Mouse (Mus musculus) myocyte (in vitro differentiated cells): ENCODE measurements around the gene Prmt9.

Source experiments
- CEBPB ChIP-seq: IDR thresholded peaks from 2 replicates; pipeline ENCODE4 v1.6.1; 2011; ENCODE audit warnings: mild to moderate bottlenecking, moderate library complexity; ENCODE audit not compliant: poor library complexity, insufficient read depth, severe bottlenecking
- E2F4 ChIP-seq: IDR thresholded peaks from one replicate; pipeline ENCODE4 v1.6.1; 2011; ENCODE audit warnings: mild to moderate bottlenecking, control low read depth, moderate library complexity; ENCODE audit not compliant: insufficient read depth
- MAX ChIP-seq: IDR thresholded peaks from one replicate; pipeline ENCODE4 v1.6.1; 2011; ENCODE audit warnings: low read depth, mild to moderate bottlenecking, control low read depth
- MYOD1 ChIP-seq, 3 experiments: IDR thresholded peaks; one replicate each; pipeline ENCODE4 v1.6.1; 2011; ENCODE audit warnings: control low read depth in 2 of 3, low read depth in 2 of 3, mild to moderate bottlenecking in 2 of 3, moderate library complexity in 1 of 3; ENCODE audit not compliant: insufficient read length in 2 of 3, control insufficient read depth in 1 of 3
- MYOG ChIP-seq, 3 experiments: IDR thresholded peaks; one replicate each; pipeline ENCODE4 v1.6.1; 2011; ENCODE audit warnings: control low read depth in 2 of 3, low read depth in 2 of 3, mild to moderate bottlenecking in 2 of 3; ENCODE audit not compliant: insufficient read length in 2 of 3, control insufficient read depth in 1 of 3, insufficient read depth in 1 of 3
- POLR2A ChIP-seq: IDR thresholded peaks from one replicate; pipeline ENCODE4 v1.6.1; 2011; ENCODE audit warnings: low read depth, mild to moderate bottlenecking, control low read depth, moderate library complexity; ENCODE audit not compliant: insufficient read length
- POLR2AphosphoS2 ChIP-seq: IDR thresholded peaks from one replicate; pipeline ENCODE4 v1.6.1; 2011; ENCODE audit warnings: low read depth, control low read depth; ENCODE audit not compliant: insufficient read length
- REST ChIP-seq: IDR thresholded peaks from one replicate; pipeline ENCODE4 v1.6.1; 2011; ENCODE audit warnings: mild to moderate bottlenecking, control low read depth, moderate library complexity; ENCODE audit not compliant: insufficient read depth, insufficient read length
- SRF ChIP-seq: IDR thresholded peaks from one replicate; pipeline ENCODE4 v1.6.1; 2011; ENCODE audit warnings: low read depth; ENCODE audit not compliant: control insufficient read depth, insufficient read length
- TCF12 ChIP-seq: IDR thresholded peaks from one replicate; pipeline ENCODE4 v1.6.1; 2011; ENCODE audit warnings: mild to moderate bottlenecking, control low read depth; ENCODE audit not compliant: poor library complexity, insufficient read depth, severe bottlenecking
- TCF3 ChIP-seq: IDR thresholded peaks from one replicate; pipeline ENCODE4 v1.6.1; 2011; ENCODE audit warnings: low read depth, control low read depth; ENCODE audit not compliant: insufficient read length
- USF1 ChIP-seq: IDR thresholded peaks from one replicate; pipeline ENCODE4 v1.6.1; 2011; ENCODE audit warnings: low read depth, mild to moderate bottlenecking, control low read depth, moderate library complexity

DNA sequence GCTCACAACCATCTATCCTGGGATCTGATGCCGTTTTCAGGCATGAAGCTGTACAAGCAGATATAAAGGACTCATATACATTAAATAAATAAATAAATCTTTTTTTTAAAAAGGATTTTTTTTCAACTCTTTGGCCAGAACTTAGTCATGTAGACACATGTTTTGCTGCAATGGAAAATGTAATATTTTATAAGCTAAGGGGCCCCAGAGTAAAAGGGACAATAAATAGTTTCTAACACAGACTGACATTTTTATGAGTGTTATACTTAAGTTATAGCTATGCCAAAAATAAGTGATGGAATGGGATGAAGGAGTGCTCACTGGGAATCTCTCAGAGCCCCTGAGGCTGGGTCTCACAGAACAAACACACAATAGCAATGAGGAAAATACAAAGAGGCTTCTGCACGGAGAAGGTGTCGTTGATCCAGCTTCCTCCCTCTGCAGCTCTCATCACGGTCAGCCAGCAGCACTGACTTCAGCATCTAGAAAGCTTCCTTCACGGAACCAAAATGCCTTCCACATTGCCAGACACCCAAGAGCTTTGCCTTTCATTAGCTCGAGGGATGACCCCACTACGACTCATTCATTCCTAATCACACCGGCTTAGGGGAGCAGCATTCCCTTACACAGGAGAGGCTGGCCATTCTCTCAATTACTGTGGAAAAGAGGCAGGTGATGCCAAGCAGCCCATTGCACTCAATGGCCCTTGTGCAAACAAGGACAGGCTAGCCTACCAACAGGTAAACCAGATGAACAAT is 28.0 kb upstream of the Prmt9 start:
- no peak for TF ChIP-seq POLR2A
- no peak for TF ChIP-seq MAX
- no peak for TF ChIP-seq TCF12
- TF ChIP-seq E2F4 = no peak
- TF ChIP-seq USF1 = no peak
- no peak for TF ChIP-seq POLR2AphosphoS2
- TF ChIP-seq MYOD1 (IDR thresholded peaks at IDR 0.05; ENCODE audit: control insufficient read depth in 1 of 3, insufficient read length in 2 of 3, low read depth in 2 of 3) = no peak
- TF ChIP-seq MYOG (IDR thresholded peaks at IDR 0.05; ENCODE audit: control insufficient read depth in 1 of 3, insufficient read depth in 1 of 3, insufficient read length in 2 of 3, low read depth in 2 of 3) = no peak
- TF ChIP-seq REST = no peak
- no peak for TF ChIP-seq CEBPB
- no peak for TF ChIP-seq SRF
- no peak for TF ChIP-seq TCF3
